Mouse (Mus musculus) cerebellum, adult 2 months (tissue): ENCODE measurements around the gene Olfr175-ps1. TPM values are rescaled to one million over a fixed set of nuclear protein-coding genes. Genes with fewer than 3 reads are reported as not detected.

Experiments
- DNase-seq, 2 experiments: peaks; one replicate each; pipeline ENCODE4 v3.0.0; 2021
- H3K27ac ChIP-seq: fragments of 200-500 bp; 2 replicates; pipeline ENCODE4 v1.5.1; 2012; ENCODE audit warnings: low read length, control low read depth, inconsistent platforms; ENCODE audit not compliant: insufficient read depth
- H3K27me3 ChIP-seq: fragments of 200-500 bp; 2 replicates; pipeline ENCODE4 v1.6.1; 2012; ENCODE audit warnings: inconsistent platforms, mild to moderate bottlenecking, low read length, moderate library complexity; ENCODE audit not compliant: control insufficient read depth, insufficient read depth
- H3K4me1 ChIP-seq: fragments of 200-500 bp; 2 replicates; pipeline ENCODE4 v1.6.1; 2011; ENCODE audit warnings: low read length; ENCODE audit not compliant: control insufficient read depth, insufficient read depth
- H3K4me3 ChIP-seq: fragments of 200-500 bp; replicated peaks from 2 replicates; pipeline ENCODE3; 2011; ENCODE audit warnings: mild to moderate bottlenecking, low read depth, low read length, control low read depth; ENCODE audit not compliant: insufficient read depth
- CTCF ChIP-seq: fragments of 200-500 bp; IDR thresholded peaks from 2 replicates; pipeline ENCODE4 v1.5.1; 2011; ENCODE audit warnings: low read depth, mild to moderate bottlenecking, control low read depth, low read length, moderate library complexity, borderline replicate concordance; ENCODE audit not compliant: insufficient read depth
- POLR2A ChIP-seq: fragments of 200-500 bp; IDR thresholded peaks from 2 replicates; pipeline ENCODE4 v1.6.1; 2011; ENCODE audit warnings: low read length, control low read depth, borderline replicate concordance; ENCODE audit not compliant: insufficient read depth
- WGBS: fragments of 180-500 bp; shearing (Covaris S2); methylation state at CpG from one replicate; pipeline ENCODE4 v1.1.7; 2018; 5-methylcytosine and 5-hydroxymethylcytosine counted together
- polyA plus RNA-seq: library from polyadenylated mRNA; depleted of rRNA; stranded (reverse); fragments of >200 nt; gene quantifications from 2 replicates; pipeline ENCODE4 v1.2.3, GENCODE M21; 2012; rRNA removed

Gene Olfr175-ps1
- not detected in 2 replicates for polyA plus RNA-seq

GRCm38 (mm10) chr16:58826732-58827319 lies at the start of gene Olfr175-ps1:
Gene Olfr175-ps1, minus strand, starts transcription at chr16:58826782.
- no peaks in the 10 kb centered on the region for H3K4me1 ChIP-seq
- no peak within 1 kb of the TSS for H3K27ac ChIP-seq
- WGBS: 89% methylated on average over 1 of the region's 1 CpGs
- H3K27me3 ChIP-seq: no peaks in the 10 kb centered on the region
- H3K4me3 ChIP-seq: no peak within 1 kb of the TSS
- TF ChIP-seq CTCF: no peak
- TF ChIP-seq POLR2A: no peak
- DNase-seq: no peak

GRCm38 (mm10) chr16:58874668-58875067 lies 48.1 kb upstream of the Olfr175-ps1 start, which contains the start of gene Olfr177:
Gene Olfr177, minus strand, starts transcription at chr16:58874768.
- H3K27ac ChIP-seq: no peak within 1 kb of the TSS
- H3K4me3 ChIP-seq: no peak within 1 kb of the TSS
- DNase-seq: no peak
- H3K4me1 ChIP-seq: no peaks in the 10 kb centered on the region
- no peak for TF ChIP-seq CTCF
- TF ChIP-seq POLR2A: no peak
- 51% methylated on average over 1 of the region's 1 CpGs for WGBS
- no peaks in the 10 kb centered on the region for H3K27me3 ChIP-seq

- H3K4me3 ChIP-seq: no peak overlapping the region
- no peak for DNase-seq
- no peaks in the 10 kb centered on the region for H3K27me3 ChIP-seq
- 69% methylated on average over 1 of the region's 1 CpGs for WGBS
- no peak for TF ChIP-seq CTCF
- no peak for TF ChIP-seq POLR2A
- H3K27ac ChIP-seq: no peak overlapping the region
- no peaks in the 10 kb centered on the region for H3K4me1 ChIP-seq
Measured at GRCm38 (mm10) chr16:58861479-58861878, 34.9 kb upstream of the Olfr175-ps1 start.

- H3K4me3 ChIP-seq: no peak overlapping the region
- no peaks in the 10 kb centered on the region for H3K4me1 ChIP-seq
- H3K27ac ChIP-seq: no peak overlapping the region
- 88% methylated on average over 2 of the region's 2 CpGs for WGBS
- DNase-seq: no peak
- no peak for TF ChIP-seq CTCF
- TF ChIP-seq POLR2A: no peak
- H3K27me3 ChIP-seq: no peaks in the 10 kb centered on the region
Measured at GRCm38 (mm10) chr16:58860032-58860737, 33.6 kb upstream of the Olfr175-ps1 start.

GRCm38 (mm10) chr16:58800168-58800567 lies 26.4 kb downstream of the Olfr175-ps1 start, which contains the start of gene Olfr173:
Gene Olfr173, minus strand, starts transcription at chr16:58800268.
- Histone ChIP-seq H3K4me1 (no peaks in the 10 kb centered on the region), H3K4me3 (no peak within 1 kb of the TSS), H3K27me3 (no peaks in the 10 kb centered on the region), H3K27ac (no peak within 1 kb of the TSS)
- 62% methylated on average over 2 of the region's 2 CpGs for WGBS
- no peak for TF ChIP-seq CTCF
- TF ChIP-seq POLR2A: no peak
- DNase-seq: no peak

Other genes with a start within 250 kb of the Olfr175-ps1 start
- gene Gm813, start 209.8 kb downstream of the Olfr175-ps1 start, polyA plus RNA-seq: not detected in 2 replicates
- not detected in 2 replicates for gene E330017A01Rik, start 188.0 kb downstream of the Olfr175-ps1 start, polyA plus RNA-seq
- 40.9 and 44.4 TPM in 2 replicates for gene Cpox, start 156.5 kb downstream of the Olfr175-ps1 start, polyA plus RNA-seq
- 0.06 TPM in 1 of 2 replicates, not detected in the other for gene Gpr15, start 107.7 kb downstream of the Olfr175-ps1 start, polyA plus RNA-seq
- 134 and 137 TPM in 2 replicates for gene Cldnd1, start 98.9 kb downstream of the Olfr175-ps1 start, polyA plus RNA-seq
- not detected in 2 replicates for gene Olfr172, start 63.6 kb downstream of the Olfr175-ps1 start, polyA plus RNA-seq
- gene Olfr173, start 26.5 kb downstream of the Olfr175-ps1 start, polyA plus RNA-seq: not detected in 2 replicates
- gene Olfr177, start 48.0 kb upstream of the Olfr175-ps1 start, polyA plus RNA-seq: not detected in 2 replicates
- gene Olfr178, start 65.3 kb upstream of the Olfr175-ps1 start, polyA plus RNA-seq: not detected in 2 replicates
- not detected in 2 replicates for gene Olfr181, start 102.0 kb upstream of the Olfr175-ps1 start, polyA plus RNA-seq
- gene Olfr180, start 102.6 kb upstream of the Olfr175-ps1 start, polyA plus RNA-seq: not detected in 2 replicates
- not detected in 2 replicates for gene Olfr183, start 168.6 kb upstream of the Olfr175-ps1 start, polyA plus RNA-seq
- gene Olfr186, start 203.5 kb upstream of the Olfr175-ps1 start, polyA plus RNA-seq: not detected in 2 replicates
- not detected in 2 replicates for gene Olfr187, start 213.0 kb upstream of the Olfr175-ps1 start, polyA plus RNA-seq